Mouse (Mus musculus) retina, postnatal 1 day (tissue): ENCODE measurements at regions not wholly inside any gene's neighbourhood (a gene's known extent, or its start where the extent isn't known, plus 50 kb on each side); places are given as distances from the start of the nearest gene placed in this dataset.
A peak's percentile ranks its signal among the peaks of the same experiment; 100 is the strongest.

Experiments used
- DNase-seq: peaks from one replicate; pipeline ENCODE4 v3.0.0-alpha.2; 2012

GRCm38 (mm10) chr9:83326437-83327086 is 114.4 kb downstream of the Lca5 start:
- peak; percentile 70 for DNase-seq

DNA sequence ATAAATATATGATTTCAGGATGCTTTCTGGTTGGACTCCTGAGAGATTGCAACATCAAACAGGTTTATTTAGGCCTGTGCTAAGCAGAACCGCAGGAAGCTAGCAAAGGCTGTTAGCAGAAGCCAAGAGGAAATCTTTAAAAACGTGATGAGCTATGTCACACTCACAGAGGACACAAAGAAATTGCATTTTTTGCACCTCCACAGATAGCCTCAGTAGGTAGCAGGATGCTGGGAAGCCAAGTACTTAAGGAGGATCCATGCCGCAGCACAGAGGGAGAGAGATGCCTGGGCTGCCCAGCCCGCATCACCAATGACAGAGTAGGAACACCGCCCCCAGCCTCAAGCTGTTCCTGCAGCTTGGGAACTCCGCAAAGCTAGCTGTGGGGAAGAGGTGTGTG is 115.0 kb downstream of the Lca5 start:
- DNase-seq: peak; percentile 80

GRCm38 (mm10) chr9:83324336-83324735 is 116.6 kb downstream of the Lca5 start:
- no peak for DNase-seq

DNA sequence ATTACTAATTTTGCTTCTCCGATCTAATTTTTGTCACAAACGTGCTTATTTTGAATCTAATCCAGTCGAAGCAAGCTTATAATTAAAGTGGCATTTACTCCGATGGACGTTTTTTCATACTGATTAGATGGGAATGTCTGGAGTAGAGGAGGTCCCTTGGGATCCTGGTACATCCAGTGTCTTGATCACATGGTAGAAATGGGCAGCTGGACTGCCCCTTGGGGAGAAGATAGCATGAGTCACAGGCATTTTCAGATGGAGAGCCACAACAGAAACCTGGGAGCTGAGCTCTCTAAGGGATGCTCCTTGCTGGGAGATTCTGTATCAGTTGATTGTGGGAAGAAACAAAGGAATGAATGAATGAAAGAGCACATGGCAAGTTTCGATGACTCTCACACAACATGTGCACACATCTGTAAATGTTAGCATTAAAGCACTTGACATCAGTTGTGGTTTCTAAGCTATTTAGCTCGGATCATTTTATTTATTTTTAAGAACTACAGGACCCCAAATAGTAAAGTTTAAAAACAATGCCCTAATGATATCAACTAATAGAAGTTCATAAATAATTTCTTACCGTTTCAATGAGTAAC is 117.8 kb downstream of the Lca5 start:
- no peak for DNase-seq

- DNase-seq: no peak
Observed at GRCm38 (mm10) chr9:83321793-83322192, 119.1 kb downstream of the Lca5 start.

- no peak for DNase-seq
Observed at GRCm38 (mm10) chr9:83320834-83321233, 120.1 kb downstream of the Lca5 start.

- no peak for DNase-seq
Observed at GRCm38 (mm10) chr9:83316818-83317162, 124.1 kb downstream of the Lca5 start.

DNA sequence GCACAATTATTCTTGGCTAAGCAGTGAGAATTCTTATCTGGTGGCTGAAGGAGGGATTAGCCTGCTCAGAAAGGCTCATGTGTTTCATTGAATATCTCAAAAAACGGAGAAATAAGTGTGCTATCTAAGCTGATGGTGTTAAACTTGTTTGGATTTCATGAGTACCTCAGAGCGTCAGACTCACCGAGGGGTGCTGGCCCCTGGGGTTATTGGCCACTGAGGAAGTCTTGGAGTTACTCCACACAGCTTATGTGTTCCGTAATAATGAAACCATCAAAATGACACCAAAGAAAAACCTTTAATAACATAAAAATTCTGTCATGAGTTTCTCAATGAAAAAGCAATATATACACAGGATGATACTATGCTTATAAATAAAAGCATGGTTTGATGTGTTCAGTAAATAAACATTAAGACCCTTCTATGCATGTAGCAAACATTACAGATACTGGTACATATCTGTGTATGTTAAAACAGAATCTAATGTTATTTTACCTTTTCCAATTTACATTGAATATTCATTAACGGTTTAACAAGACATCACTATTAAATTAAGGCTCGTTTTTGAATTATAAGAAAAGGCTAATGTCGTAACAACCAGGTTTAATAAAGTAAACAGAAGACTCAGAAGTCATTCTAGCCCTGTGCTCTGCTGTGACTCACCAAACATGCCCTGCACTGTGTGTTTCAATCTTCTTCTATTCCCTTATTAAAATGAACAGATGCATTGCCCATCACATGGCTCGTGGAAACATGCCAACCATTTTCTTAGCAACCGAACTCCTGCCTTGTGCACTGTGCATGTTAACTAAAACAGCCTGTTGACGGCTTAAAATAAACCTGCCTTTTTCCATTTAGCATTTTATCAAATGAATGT is 124.7 kb downstream of the Lca5 start:
- DNase-seq: peak; percentile 60

- DNase-seq: no peak
Observed at GRCm38 (mm10) chr9:83308771-83309170, 132.2 kb downstream of the Lca5 start.

- DNase-seq: no peak
Observed at GRCm38 (mm10) chr9:83308092-83308491, 132.8 kb downstream of the Lca5 start.

DNA sequence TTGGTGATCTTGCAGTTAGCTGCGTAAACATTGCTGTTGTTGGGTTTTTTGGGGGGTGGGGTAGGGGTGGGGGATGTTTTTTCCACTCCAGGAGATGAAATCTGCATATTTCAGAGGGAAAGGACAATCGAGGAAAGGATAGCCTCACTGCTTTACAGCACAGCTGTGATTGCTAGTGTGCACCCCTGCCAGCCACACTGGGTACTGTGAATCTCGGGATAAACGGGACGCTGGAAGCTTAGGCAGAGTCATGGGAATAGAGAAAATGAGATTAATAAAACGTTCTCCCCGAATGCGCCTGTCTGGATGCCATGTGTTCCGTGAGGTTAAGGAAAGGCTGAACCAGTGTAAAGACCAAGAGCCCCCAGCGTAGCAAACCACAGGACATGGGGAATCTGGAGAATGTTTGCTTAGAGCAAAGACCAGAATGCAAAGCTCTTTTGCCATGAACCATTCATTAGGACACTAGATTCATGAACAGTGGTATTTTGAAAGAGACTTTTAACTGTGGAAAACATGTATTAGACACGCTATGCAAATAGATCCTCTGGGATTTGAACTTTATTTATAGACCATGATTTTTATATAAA is 133.5 kb downstream of the Lca5 start:
- no peak for DNase-seq

DNA sequence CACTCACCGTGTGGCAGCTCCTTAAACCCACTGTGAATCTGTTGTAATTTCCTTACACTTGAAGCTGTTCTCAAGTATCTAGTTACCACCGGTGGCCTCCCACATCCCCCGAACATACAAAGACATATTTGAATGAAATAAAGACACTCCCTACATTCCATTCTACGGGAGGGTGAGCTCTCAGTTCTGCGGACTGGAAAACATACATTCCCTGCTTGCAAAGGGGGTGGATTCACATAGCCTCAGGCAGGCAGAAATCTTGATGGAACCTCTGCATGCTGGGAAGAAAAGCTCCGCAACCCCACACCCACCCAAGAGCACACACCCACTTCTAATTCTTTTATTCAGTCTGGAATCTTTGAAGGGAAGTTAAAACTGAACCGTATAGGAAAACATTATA is 136.0 kb downstream of the Lca5 start:
- DNase-seq: no peak

GRCm38 (mm10) chr9:83300500-83300899 is 140.4 kb downstream of the Lca5 start:
- no peak for DNase-seq

GRCm38 (mm10) chr9:83300044-83300443 is 140.9 kb downstream of the Lca5 start:
- no peak for DNase-seq

DNA sequence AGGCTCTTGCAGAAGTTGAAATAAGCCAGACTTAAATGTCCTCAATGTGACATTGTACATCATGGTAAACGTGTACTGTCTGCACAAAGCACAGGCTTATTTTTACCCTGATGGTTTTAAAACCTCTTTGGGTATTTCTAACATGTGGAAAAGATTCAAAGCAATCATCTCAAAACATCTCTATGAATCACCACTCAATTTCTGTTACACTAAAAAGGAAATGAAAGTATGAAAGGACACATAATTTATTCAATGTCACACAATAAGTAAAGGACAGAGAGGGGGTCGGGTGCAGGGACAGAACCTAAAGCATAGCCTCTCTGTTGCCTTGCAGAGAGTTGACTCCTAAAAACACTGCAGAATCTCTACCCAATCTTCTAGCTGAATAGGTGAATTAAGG is 141.3 kb downstream of the Lca5 start:
- DNase-seq: no peak

GRCm38 (mm10) chr9:83295453-83295852 is 145.5 kb downstream of the Lca5 start:
- no peak for DNase-seq

DNA sequence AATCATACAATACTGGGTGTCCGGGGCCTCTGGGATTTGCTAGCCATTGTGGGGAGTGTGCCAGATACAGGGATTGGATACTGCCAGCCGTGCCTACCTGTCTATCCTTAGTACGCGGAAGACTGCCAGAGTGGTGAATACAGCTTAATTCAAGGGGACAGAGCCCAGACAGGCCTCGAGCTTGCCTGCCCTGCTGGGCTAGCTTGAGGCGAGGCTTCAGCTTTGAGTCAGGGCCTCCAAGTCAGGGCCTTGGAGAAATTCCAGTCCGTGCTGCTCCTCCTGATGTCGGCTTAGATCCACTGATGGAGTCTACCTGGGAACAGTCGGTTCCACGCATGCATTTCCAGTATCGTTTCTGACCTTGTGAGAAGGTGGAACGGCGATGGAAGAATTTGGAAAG is 146.5 kb downstream of the Lca5 start:
- DNase-seq: no peak

- no peak for DNase-seq
Observed at GRCm38 (mm10) chr9:83284097-83284496, 137.6 kb upstream of the Hmgn3 start.

GRCm38 (mm10) chr9:83283662-83284061 is 137.2 kb upstream of the Hmgn3 start:
- peak; percentile 11 for DNase-seq

DNA sequence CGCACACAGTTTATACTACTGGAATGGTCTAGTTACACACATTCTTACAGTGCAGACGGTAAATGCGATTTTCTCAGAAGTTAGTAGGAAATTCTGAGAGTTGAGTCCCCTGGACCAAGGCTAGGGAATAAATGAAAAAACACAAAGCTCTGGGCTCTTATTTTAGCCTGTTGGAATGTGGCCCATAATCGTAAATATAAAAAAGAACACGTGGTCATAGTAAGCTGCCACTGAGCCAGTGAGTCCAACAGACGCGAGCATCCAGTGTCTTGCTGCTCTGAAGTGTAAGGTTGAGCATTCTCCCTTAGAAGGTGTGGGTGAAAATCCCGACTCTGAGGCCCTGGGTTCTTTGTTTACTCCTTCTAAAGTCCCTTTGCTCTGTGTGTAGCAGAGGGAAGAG is 136.8 kb upstream of the Hmgn3 start:
- DNase-seq: no peak

DNA sequence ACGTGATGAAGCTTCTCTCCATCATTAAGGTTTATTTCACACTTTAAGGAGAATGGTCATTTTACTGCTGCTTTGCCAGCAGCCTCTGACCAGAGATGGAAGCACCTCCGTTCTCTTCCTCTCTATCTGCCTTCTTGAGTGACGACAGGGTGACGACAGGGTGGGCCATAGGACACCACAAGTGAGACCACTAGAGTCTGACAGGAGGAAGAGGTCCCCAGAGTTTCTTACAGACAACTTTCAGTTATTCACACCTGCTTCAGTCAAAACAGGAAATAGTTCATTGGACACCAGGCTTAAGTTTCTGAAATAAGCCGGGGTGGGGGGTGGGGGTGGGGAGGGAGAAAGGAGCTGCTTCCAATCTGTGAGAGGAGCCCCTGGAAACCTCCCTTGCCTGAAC is 131.3 kb upstream of the Hmgn3 start:
- DNase-seq: no peak

GRCm38 (mm10) chr9:83277356-83277755 is 130.9 kb upstream of the Hmgn3 start:
- no peak for DNase-seq

DNA sequence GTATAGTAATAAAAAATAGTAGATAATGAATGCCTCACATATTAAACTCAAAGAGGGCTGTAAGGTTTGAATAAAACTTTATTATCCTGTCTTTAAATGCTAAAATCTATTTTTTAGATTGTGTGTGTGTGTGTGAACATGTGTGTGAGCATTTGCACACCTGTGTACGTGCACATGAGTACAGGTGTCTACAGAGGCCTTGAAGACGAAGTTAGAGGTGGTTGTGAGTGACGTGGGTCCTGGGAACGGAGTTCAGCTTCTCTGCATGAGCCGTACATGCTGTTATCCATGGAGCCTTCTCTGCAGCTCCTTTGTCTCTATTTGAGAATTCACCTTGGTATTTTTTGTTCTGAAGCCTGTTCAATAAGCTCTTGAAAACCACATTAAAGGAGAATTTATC is 129.8 kb upstream of the Hmgn3 start:
- no peak for DNase-seq
